Mouse (Mus musculus) ZHBTc4 (cell line): ENCODE results near the gene Etnk2.

Experiments
- DNase-seq: peaks from one replicate; pipeline ENCODE4 v3.0.0-alpha.2; 2011; ENCODE audit warnings: low read depth, low spot score

The Etnk2 gene

DNA sequence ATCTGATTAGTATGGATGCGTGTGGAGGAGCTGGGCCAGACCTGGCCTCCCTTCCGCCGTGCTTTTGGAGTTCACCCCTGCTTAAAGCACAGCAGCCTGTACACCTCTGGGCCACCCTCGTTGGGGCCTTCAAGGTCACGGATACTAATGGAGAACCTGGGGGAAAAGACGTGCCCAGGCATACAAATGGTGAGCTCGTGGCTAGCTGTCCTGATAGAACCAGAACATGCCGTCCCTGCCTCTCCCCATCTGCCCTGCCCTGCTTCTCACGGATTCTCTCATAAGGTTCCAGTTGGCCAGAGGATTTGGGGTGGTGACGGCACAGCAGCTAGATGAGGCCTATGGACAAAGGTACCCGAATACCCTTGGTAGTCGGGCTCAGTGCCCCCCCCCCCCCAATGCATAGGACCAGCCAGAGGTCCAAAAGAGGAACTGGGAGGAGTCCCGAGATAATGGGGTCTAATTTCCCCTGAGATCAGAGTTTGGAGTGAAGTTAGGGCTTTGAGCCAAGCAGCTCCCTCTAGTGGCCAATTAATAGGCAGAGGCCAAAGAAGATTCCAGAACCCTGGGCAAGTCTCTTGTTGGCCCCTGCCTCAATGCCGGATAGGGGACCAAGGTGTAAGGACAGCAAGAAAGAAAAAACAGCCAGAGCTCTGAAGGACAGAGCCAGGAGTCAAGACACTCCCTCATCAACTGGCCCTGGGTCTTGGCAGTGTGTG is 17.1 kb downstream of the Etnk2 start:
- DNase-seq = peak; percentile 71

DNA sequence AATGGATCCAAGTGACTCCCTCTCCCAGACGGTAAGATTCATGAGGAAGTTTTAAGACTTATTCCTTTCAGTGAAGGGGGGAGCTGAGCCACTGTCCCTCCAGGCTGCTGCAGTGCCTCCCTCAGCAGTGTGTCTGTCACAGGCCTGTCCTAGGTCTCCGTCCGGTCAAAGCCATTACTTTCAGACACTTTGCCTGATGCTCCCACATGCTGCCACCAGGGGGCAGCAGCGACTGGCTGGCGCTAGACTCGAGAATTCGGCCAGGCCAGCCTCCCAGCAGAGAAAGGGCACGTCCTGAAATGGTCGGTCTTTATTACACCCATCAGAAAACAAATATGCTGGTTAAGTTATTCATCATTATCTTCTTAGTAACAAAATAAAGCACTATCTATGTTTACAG is 18.6 kb downstream of the Etnk2 start:
- DNase-seq = peak; percentile 88

DNA sequence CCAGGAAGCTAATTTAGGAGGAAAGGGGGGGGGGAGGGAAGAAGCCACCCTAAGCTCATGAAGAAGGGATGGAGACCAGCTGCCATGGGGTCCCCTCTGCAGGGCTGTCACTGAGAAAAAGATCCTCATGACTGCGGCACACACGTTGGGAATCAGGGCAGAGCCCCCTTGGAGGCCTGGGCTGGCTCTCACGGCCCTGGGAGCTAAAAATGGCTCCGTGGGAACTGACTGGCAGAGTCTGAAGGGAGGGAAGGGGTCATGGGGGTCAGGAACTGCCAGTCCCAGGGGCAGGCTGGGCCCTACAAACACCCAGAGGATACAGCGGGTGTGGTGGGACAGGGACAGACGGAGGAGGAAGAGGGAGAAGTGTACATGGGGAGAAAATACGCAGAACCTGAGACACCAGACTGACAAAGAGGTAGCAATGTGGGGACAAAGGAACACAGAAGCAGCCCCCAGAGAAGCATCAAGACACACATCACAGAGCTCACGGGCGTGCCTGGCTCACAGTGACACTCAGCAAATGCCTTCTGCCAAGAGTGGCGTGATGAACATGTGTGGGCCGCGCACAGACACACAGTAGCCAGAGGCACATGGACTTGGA is 19.3 kb downstream of the Etnk2 start:
- DNase-seq = no peak

DNA sequence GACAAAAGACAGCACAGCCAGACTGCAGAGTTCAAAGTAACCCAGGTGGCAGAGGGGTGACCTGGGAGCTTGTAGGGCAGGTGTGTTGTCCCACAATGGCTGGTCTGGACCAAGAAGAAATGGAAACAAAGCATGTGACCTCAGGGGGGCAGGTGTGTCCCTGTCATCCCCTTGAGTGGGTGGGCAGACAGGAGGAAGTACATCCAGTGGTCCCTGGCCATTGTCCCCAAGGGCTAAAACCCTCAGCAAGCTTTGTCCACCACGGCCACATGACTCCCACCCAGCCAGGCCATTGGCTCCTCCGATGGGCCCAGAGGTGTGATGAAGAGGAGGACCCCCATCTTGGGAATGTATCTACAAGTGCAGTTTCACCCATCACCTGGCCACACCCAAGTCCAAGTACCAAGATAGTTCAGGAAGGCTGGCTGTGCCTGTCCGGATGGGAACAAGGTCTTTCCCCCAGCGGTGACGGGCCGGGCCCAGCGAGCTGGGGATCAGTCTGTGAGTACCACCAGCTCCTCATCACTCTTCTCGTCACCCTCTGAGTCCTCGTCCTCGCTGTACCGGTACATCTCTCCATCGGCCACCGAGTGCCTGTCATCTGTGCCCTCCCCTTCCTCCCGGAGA is 19.9 kb downstream of the Etnk2 start:
- DNase-seq = no peak

DNA sequence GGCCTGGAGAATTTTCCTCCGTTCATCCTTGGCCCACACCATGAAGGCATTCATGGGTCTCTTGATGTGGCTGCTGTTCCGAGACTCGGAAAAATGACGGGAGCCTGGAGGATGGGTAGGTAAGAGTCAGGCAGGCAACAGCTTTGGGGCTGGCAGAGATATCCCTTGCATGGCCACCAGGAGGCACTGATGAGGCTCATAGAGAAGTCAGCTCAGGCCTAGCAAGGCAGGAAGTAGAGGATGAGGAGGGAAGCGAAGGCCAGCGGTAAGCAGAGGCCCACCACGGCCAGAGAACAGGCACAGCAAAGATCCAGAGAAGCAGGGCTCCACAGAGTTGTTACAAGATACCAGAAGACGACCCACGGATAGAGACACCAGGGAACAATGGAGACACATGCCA is 22.1 kb downstream of the Etnk2 start:
- peak; percentile 90 for DNase-seq

DNA sequence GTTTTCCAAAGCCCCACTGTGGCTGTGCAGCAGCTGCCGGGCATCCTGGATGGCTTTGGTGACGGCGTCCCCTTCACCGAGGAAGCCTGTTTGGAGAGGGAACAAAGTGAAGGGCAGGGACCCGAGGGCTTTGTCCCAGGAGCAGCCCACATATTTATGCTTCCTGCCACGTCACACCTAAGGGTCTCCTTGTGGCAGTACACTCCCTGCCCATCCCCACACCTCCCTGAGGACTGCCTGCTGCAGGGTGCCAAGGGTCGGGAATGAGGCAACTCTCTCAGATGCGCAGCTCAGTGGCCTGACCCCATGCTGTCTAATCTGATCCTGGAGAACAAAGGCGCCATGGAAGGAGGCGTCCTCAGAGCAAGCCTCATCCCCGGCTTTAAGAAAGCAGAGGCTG is 22.8 kb downstream of the Etnk2 start:
- no peak for DNase-seq

DNA sequence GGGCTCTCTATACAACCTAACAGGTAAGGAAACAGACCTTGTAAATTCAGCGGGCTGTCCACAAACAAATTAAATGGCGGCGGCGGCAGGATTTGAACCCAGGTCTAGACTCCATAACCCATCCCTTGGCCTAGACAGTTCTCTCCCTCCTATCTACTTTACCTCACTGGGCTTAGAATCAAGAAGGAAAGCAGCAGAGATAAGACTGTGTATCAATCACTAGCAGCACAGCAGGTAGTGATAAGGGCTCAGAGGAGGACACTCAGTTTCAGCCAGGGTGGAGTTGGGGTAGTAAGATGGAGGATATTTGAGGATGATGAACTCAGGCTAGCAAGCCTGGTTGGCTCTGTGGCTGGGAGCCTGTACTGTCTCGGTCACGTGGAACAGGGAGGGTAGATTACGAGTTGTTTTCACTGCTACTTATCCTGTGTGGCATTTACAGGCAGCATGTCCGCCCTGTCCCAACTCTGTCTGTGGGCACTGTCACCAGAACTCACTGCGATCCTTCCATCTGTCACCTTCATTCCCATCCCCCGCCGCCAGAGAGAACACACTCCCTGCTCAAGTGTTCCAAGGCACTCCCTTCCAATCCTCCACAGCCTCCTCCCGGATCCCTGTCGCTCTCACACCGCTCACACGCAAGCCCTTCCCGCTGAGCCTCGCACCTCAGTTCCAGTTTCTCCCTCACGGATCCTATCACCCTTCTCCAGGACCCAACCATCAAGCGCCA is 24.3 kb downstream of the Etnk2 start:
- no peak for DNase-seq

DNA sequence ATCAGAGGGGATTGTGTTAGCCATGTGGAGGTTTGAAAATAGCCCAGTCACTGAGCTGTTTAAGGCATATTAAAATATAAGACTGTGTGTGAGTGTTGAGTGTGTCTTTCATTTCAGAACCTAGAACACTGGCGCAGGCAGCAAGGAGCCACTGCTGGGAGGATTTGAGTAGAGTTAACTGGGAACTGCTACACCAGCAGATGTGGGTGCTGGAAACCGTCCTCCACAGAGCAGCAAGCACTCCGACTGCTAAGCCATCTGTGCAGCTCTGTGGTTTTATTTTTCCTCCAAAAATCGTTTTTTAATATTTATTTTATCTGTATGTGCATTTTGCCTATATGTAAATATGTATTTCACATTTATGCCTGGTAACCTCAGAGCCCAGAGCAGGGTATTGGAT is 31.3 kb downstream of the Etnk2 start:
- no peak for DNase-seq

DNA sequence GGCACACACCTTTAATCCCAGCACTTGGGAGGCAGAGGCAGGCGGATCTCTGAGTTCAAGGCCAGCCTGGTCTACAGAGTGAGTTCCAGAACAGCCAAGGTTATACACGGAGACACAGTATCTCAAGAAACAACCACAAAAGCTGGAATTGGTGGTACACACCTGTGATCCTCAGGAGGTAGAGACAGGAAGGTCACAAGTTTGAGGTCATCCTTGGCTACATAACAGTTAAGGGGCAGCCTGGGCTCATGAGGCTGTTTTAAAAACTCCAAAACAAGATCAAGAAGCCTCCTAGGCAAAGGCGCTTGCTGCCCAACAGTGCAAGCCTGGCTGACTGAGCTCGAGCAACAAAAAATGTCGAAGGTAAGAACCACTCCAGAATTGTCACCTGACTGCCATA is 33.3 kb downstream of the Etnk2 start:
- DNase-seq = no peak

DNA sequence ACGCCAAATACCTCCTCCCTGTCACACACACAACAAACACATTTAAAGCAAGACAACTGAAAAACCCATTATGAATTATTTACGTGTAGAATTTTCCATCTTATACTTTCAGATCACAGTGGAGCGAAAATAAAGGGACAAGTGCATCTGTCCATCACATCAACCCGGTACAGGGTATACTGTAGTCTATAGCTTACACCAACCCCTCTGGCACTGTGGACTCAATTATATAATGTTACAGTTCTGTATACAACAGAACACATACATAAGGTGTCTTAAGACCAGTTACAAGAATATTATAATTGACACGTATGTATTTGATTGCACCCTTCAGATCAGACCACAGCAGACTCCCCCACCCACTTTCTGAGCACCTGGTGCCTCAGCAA is 33.7 kb downstream of the Etnk2 start:
- DNase-seq = no peak

DNA sequence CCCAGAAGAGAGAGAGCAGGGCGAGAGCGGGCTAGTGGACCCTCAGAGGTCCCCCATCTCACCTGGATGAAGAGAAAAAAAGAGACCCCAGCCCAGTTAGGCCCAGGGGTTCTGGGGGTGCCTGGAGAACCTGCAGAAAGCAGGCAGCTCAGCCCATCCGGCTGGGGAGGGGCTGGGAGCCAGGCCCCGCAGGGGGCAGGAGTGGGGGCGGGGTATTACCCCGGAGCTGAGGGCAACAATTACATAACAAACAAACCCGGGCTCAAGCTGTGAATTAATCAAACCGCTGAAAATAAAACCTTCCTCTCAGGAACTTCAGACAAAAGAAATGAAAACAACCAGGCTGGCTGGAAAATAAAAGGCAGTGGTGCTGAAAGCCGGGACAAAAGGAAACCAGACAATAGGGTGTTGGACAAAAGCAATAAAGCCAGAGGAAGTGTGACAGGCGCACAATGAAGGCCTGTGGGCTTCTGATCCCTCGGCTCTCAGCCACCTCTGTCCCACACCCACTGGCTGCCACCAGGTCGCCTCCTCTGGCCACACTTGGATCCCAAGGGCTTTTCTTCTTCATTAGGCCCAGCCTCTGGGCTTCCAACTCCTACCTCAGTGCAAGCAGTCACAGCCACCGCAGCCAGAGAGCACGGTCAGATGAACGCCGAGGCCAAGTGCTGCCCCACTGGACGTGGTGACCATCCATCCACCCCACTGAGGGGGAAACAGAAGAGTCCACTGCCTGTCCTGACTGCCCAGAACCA is 34.3 kb downstream of the Etnk2 start:
- DNase-seq = peak; percentile 97

DNA sequence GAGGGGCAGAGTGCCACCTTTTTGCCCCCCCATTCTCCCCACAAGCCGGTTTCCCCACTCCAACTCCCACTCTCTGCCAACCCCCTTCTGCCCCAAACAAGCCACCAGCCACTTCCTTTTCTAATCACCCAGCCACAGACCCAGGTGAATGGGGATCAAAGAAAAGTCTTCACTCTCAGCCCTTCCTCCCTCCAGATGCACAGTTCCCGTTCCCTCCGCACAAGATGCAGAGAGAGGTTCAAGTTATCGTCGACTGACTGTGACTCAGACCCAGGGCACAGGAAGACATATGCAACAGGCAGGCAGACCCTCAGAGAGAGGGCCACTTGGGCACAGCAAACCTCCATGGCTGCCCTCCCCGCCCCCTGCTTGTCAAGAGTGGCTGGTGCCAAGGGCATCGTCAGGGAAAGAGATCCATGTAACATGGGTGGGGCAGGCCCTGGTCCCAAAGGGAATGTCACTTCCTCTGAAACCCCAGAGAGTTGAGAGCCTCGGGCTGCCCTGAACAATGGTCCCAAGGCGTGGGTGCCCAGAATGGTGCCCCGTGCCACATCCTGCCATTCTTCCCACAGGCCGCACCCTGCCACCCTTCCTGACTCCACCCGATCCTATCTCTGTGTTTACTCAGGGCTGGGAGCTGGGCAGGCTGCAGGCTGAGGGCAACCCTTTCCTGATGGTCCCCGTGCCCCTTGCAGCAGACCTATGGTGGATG is 36.8 kb downstream of the Etnk2 start:
- no peak for DNase-seq

DNA sequence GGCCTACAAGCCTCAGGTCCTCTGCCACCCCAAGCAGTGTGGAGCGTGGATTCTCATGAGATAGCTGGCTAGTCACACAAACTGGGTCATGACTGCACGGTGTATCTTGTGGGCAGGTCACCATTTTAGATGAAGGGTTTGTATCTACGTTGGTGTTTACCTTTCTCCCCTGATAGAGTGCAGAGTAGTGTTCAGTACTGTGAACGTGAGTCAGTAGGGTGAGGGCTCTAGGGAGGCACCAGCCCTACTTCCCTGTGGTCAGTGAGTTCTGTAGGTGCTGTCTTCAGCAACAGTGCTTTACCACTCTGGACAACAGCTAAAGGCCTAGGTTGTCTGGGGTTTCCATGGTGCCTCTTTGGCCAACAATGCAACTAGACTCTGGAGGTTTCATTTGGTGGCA is 40.6 kb downstream of the Etnk2 start:
- DNase-seq = no peak

DNA sequence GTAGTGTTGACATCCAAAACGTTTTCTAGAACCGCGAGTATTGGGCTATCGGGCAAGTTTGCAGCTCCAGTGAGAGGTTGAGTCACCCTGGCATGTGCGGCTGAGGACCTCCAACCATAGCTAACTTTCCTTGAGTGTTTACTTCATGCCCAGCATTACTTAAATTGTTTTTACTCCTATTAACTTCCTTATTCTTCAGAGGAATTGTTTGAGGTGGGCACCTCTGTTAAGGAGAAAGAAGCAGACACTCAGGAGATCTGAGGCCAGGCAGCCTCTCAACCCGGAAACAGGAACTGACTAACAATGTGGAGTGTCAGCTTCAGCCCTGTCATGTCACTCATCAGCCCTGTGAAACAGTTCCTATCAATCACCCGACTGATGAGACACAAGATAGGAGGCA is 43.2 kb downstream of the Etnk2 start:
- no peak for DNase-seq

DNA sequence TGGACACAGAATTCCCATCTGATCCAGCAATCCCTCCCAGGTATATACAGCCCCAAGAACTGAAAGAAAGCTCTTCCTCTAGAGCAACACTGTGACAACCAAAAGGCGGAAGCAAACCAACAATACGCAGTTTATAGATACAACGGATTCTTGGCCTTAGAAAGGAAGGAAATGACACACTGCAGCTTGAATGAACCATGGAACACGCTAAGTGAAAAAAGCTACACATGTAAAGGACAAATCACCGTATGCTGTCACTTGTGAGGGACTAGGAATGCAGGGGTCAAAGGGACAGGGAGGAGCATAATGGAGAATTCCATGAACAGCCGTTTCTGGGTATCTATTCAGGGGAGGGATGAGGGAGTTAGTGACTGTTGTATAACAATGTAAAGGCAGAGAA is 44.1 kb downstream of the Etnk2 start:
- no peak for DNase-seq

DNA sequence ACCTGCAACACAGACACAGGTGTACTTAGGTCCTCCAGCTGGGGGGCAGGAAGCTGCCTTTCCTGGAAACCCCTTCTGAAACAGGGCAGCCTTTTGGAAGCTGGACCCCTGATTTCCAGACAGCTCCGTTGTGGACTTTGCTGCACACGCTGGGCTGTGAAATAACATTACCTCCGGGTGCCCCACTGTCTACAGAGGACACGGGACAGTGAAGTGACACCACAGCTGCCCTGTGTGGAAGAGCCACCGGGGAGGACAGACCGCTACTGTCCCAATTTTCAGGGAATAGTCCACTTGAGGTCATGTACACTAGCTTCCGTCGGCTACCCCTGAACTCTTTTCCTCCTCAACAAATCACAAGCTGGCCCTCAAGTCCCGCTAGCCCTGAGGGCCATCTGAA is 44.9 kb downstream of the Etnk2 start:
- no peak for DNase-seq

DNA sequence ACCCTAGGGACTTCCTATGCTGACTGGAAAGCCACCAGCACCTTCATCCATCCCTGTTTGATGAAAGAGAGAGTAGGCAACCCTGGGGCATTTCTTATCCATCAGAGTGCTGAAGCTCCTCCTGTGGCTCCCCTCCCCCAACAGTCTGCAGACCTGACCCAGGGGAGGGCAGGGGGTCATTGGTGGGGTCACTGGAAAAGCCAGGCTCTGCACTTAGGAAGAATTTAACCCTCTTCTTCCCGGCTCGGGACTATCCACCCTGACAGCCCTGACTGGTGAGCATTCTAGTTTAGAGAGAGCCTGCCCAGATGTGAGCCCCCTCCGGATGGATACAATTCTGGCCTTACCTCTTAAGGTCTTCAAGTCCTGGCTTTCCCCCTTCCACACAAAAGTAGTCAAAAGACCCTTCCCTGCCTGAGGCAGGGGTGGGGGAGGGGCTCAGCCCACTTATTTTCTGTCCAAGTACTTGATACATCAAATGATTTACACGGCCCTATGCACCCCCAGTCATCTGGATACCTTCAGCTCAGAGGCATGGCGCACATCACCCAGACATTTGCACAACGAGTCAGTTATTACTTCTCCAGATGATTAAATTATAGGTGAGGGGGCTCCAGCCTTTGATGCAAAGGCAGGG is 45.6 kb downstream of the Etnk2 start:
- DNase-seq = no peak

DNA sequence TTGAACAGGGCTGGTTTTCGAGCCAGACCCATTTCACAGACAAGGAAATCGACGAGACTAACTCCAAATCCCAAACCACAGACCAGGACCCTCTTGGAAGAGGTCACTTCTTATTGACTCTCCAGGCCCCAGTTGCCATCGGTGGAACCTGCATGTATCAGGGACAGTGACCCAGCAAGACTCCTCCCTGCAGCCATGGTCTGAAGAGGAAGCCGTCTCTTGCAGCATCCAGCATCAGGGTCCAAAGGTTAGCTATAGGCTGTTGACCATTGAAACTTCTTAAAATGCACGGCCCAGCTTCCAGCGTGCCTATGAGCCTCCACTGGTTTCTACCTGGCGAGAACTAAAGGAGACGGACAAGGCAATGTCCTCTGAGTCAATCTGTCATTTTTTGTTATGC is 46.4 kb downstream of the Etnk2 start:
- no peak for DNase-seq

DNA sequence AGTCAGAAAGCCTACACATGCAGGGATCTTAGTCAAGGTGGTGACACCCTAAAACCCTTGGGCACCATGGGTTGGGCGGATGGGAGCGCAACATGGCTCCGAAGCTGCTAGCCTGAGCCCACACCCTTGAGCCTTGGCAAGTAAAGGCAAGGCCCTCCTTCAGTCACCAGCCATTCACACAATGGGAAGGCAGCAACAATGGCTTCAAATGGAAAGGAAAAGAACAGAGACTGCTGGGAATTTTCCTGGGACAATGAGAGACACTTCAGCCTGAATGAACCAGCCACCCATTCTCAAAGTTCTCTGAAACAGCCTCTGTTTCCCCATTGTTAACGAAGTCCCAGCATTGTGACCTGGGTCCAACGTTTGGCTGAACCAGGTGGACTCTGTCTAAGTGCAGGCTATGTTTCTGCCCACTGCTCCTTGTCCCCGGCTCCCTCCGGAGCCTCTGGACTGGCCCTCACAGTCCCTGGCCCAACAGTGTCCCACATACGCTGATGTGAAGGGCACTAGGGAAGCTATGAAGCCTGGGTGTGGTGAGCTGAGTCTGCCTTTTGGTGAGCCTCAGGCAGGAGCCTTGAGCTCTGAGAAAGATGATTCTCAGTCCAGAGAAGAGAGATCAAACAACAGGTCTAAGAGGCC is 48.3 kb downstream of the Etnk2 start:
- peak; percentile 87 for DNase-seq

DNA sequence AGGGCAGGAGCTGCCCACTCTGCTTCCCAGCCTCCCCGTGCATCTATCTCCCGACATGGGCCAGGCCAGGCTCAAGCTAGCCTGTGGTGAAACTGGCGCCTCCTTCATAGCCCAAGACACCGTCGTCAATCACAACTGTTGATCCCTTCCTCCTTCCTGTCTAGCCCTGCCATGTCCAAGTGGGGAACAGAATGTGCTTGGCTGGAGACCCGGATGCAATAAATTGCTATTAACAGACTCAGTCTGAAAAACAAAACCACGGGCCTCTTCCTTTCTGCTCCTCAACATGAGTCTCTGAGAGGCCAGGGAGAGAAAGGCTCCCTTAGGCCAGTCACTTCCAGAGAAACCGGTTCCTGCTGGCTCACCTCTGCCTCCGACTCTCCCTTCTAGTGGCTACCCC is 49.6 kb downstream of the Etnk2 start:
- DNase-seq = no peak
